Mouse (Mus musculus): ENCODE data around the gene Fads2. TPM values are rescaled to one million over a fixed set of nuclear protein-coding genes. Genes with fewer than 3 reads are reported as not detected.

The Fads2 gene
- polyA plus RNA-seq, 1 experiment from 2014 or later: 74.5 TPM

DNA sequence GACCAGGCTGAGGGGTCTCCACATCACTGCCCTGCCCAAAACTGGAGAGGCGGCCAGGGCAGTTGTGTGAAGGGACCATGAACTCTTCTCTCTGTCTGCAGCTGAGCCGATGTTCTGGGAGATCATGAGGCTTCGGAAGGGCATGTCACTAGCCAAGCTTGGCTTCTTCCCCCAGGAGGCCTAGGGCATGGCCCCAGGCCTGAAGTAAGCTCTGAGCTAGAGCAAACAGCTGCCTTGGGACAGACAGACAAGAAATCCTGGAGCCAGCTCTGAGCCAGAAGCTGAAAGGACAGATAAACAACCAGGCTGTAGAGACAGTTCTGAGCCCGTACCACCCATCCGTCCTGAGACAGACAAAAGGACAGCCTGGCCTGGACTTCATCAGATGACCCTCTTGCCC lies 67.2 kb downstream of the Fads2 start:
- Histone ChIP-seq H3K4me1 (replicated peaks; ENCODE audit: control insufficient read depth, insufficient read depth, low read length) (peaks cover 36% of the 10 kb centered on the region), H3K9ac (ENCODE audit: low read length) (0 out of 2 replicates have a peak overlapping the region, but pooled peaks have one; percentile 2), H3K9me3 (ENCODE audit: control insufficient read depth, low read length) (no peaks in the 10 kb centered on the region), H3K27me3 (ENCODE audit: control insufficient read depth, insufficient read depth, low read depth, low read length) (no peaks in the 10 kb centered on the region), H3K27ac (ENCODE audit: low read length) (no peak overlapping the region), H3K4me3 (ENCODE audit: low read length) (no peak overlapping the region), H3K36me3 (ENCODE audit: control insufficient read depth, insufficient read depth, low read length) (peaks cover 4% of the 10 kb centered on the region), H3K4me2 (ENCODE audit: low read depth, low read length) (no peak overlapping the region)
- WGBS: 84% methylated on average over 5 of the region's 5 CpGs
- ATAC-seq (ENCODE audit: low read depth): no peak

- Histone ChIP-seq H3K36me3 (ENCODE audit: control insufficient read depth, insufficient read depth, low read length) (peaks cover 4% of the 10 kb centered on the region), H3K9ac (ENCODE audit: low read length) (no peak overlapping the region), H3K4me3 (ENCODE audit: low read length) (no peak overlapping the region), H3K9me3 (ENCODE audit: control insufficient read depth, low read length) (no peaks in the 10 kb centered on the region), H3K4me1 (replicated peaks; ENCODE audit: control insufficient read depth, insufficient read depth, low read length) (peaks cover 30% of the 10 kb centered on the region), H3K27me3 (ENCODE audit: control insufficient read depth, insufficient read depth, low read depth, low read length) (no peaks in the 10 kb centered on the region), H3K27ac (ENCODE audit: low read length) (no peak overlapping the region), H3K4me2 (ENCODE audit: low read depth, low read length) (no peak overlapping the region)
- ATAC-seq (ENCODE audit: low read depth): 0 out of 2 replicates have a peak, but pooled peaks have one; percentile 29
- WGBS: 40% methylated on average over 8 of the region's 8 CpGs
Observed at GRCm38 (mm10) chr19:10033211-10033973, 68.2 kb downstream of the Fads2 start.

DNA sequence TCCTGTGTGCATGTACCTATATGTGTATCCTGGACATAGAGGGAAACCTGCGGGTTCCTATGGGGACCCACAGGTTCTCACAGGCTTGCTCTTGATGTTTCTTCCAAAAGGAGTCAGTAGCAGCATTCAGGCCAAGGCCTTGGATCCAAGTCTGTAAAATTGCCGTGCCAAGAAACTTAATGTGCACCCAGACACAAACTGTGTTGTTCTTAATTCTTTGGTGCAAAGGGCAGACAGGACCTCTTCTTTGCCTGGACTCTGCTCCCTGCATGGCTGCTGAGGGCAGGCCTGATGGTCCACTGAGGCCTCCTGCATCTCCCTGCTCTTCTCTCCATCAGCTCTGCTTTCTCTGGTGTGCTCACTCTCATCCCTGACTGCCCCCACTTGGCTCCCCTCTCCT lies 71.8 kb downstream of the Fads2 start:
- 88% methylated on average over 2 of the region's 2 CpGs for WGBS

DNA sequence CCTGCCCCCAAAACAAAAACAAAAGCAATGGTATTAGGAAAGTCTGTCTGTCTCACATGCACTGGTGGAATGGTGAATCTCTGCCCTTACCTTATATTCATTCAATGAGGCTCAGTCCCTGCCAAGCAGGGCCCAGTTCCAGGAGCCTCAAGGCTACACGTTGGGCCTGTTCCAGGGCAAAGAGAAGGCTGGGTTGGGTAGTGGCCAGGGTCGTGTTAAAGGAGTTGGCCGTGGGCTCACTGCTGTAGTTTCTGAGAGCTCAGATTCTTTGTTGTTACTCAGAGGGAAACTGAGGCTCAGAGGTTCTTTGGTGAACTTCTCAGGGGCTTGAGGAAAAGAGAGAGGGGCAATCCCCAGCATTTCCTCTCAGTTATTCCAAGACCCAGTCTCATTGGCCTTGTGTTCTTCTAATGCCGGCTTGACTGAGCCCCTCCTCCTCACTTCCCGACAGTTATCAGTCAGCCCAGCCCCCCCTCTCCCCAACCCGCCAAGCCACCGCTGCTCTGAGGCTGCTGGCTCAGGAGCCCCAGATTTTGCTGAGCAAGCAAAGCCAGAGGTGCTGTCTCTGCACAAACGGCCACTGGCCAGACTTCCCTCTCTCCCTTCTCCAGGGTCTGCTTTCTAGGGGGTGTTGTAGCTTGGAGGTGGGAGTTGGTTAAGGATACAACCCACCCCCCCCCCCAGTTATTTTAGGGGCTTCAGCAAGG lies 76.2 kb downstream of the Fads2 start:
- H3K36me3 ChIP-seq (ENCODE audit: control insufficient read depth, insufficient read depth, low read length): peaks cover 8% of the 10 kb centered on the region
- peak overlapping the region; percentile 51 for H3K9ac ChIP-seq (ENCODE audit: low read length)
- peak overlapping the region; percentile 29 for H3K4me2 ChIP-seq (ENCODE audit: low read depth, low read length)
- H3K27ac ChIP-seq (ENCODE audit: low read length): peak overlapping the region; percentile 95
- WGBS: 11% methylated on average over 8 of the region's 8 CpGs
- H3K27me3 ChIP-seq (ENCODE audit: control insufficient read depth, insufficient read depth, low read depth, low read length): no peaks in the 10 kb centered on the region
- no peak overlapping the region for H3K4me3 ChIP-seq (ENCODE audit: low read length)
- no peaks in the 10 kb centered on the region for H3K9me3 ChIP-seq (ENCODE audit: control insufficient read depth, low read length)
- peaks cover 49% of the 10 kb centered on the region for H3K4me1 ChIP-seq (replicated peaks; ENCODE audit: control insufficient read depth, insufficient read depth, low read length)
- peak; percentile 89 for ATAC-seq (ENCODE audit: low read depth)

More for the DNA sequence above, 71.8 kb downstream of the Fads2 start:
- H3K9me3 ChIP-seq (ENCODE audit: control insufficient read depth, low read length): no peaks in the 10 kb centered on the region
- H3K4me1 ChIP-seq (replicated peaks; ENCODE audit: control insufficient read depth, insufficient read depth, low read length): peaks cover 25% of the 10 kb centered on the region
- no peak overlapping the region for H3K4me3 ChIP-seq (ENCODE audit: low read length)
- no peak overlapping the region for H3K4me2 ChIP-seq (ENCODE audit: low read depth, low read length)
- no peaks in the 10 kb centered on the region for H3K27me3 ChIP-seq (ENCODE audit: control insufficient read depth, insufficient read depth, low read depth, low read length)
- no peak for ATAC-seq (ENCODE audit: low read depth)
- no peak overlapping the region for H3K9ac ChIP-seq (ENCODE audit: low read length)
- H3K36me3 ChIP-seq (ENCODE audit: control insufficient read depth, insufficient read depth, low read length): peaks cover 8% of the 10 kb centered on the region
- no peak overlapping the region for H3K27ac ChIP-seq (ENCODE audit: low read length)

GRCm38 (mm10) chr19:10023304-10023758 lies 78.2 kb downstream of the Fads2 start:
- H3K4me1 ChIP-seq (replicated peaks; ENCODE audit: control insufficient read depth, insufficient read depth, low read length): peaks cover 63% of the 10 kb centered on the region
- WGBS: 41% methylated on average over 9 of the region's 9 CpGs
- no peaks in the 10 kb centered on the region for H3K9me3 ChIP-seq (ENCODE audit: control insufficient read depth, low read length)
- H3K4me2 ChIP-seq (ENCODE audit: low read depth, low read length): no peak overlapping the region
- 0 out of 2 replicates have a peak, but pooled peaks cover 4% of the 10 kb centered on the region for H3K36me3 ChIP-seq (ENCODE audit: control insufficient read depth, insufficient read depth, low read length)
- no peaks in the 10 kb centered on the region for H3K27me3 ChIP-seq (ENCODE audit: control insufficient read depth, insufficient read depth, low read depth, low read length)
- peak overlapping the region; percentile 75 for H3K27ac ChIP-seq (ENCODE audit: low read length)
- peak overlapping the region; percentile 34; the same call in 1 of the 2 replicates for H3K9ac ChIP-seq (ENCODE audit: low read length)
- no peak overlapping the region for H3K4me3 ChIP-seq (ENCODE audit: low read length)
- ATAC-seq (ENCODE audit: low read depth): peak; percentile 12; the same call in 1 of the 2 replicates

- WGBS: 54% methylated on average over 5 of the region's 5 CpGs
- Histone ChIP-seq H3K9ac (ENCODE audit: low read length) (peak overlapping the region; percentile 34; the same call in 1 of the 2 replicates), H3K4me2 (ENCODE audit: low read depth, low read length) (no peak overlapping the region), H3K9me3 (ENCODE audit: control insufficient read depth, low read length) (no peaks in the 10 kb centered on the region), H3K27me3 (ENCODE audit: control insufficient read depth, insufficient read depth, low read depth, low read length) (no peaks in the 10 kb centered on the region), H3K36me3 (ENCODE audit: control insufficient read depth, insufficient read depth, low read length) (0 out of 2 replicates have a peak, but pooled peaks cover 1% of the 10 kb centered on the region), H3K27ac (ENCODE audit: low read length) (peak overlapping the region; percentile 75), H3K4me3 (ENCODE audit: low read length) (no peak overlapping the region), H3K4me1 (replicated peaks; ENCODE audit: control insufficient read depth, insufficient read depth, low read length) (peaks cover 65% of the 10 kb centered on the region)
- peak; percentile 11 for ATAC-seq (ENCODE audit: low read depth)
Observed at GRCm38 (mm10) chr19:10022414-10023303, 78.9 kb downstream of the Fads2 start.

GRCm38 (mm10) chr19:10021981-10022380 lies 79.6 kb downstream of the Fads2 start:
- Histone ChIP-seq H3K27me3 (ENCODE audit: control insufficient read depth, insufficient read depth, low read depth, low read length) (no peaks in the 10 kb centered on the region), H3K9ac (ENCODE audit: low read length) (no peak overlapping the region), H3K4me1 (replicated peaks; ENCODE audit: control insufficient read depth, insufficient read depth, low read length) (peaks cover 68% of the 10 kb centered on the region), H3K27ac (ENCODE audit: low read length) (peak overlapping the region; percentile 3; the same call in 1 of the 2 replicates), H3K36me3 (ENCODE audit: control insufficient read depth, insufficient read depth, low read length) (no peaks in the 10 kb centered on the region), H3K9me3 (ENCODE audit: control insufficient read depth, low read length) (no peaks in the 10 kb centered on the region), H3K4me2 (ENCODE audit: low read depth, low read length) (no peak overlapping the region), H3K4me3 (ENCODE audit: low read length) (no peak overlapping the region)
- WGBS: 85% methylated on average over 2 of the region's 2 CpGs
- no peak for ATAC-seq (ENCODE audit: low read depth)

DNA sequence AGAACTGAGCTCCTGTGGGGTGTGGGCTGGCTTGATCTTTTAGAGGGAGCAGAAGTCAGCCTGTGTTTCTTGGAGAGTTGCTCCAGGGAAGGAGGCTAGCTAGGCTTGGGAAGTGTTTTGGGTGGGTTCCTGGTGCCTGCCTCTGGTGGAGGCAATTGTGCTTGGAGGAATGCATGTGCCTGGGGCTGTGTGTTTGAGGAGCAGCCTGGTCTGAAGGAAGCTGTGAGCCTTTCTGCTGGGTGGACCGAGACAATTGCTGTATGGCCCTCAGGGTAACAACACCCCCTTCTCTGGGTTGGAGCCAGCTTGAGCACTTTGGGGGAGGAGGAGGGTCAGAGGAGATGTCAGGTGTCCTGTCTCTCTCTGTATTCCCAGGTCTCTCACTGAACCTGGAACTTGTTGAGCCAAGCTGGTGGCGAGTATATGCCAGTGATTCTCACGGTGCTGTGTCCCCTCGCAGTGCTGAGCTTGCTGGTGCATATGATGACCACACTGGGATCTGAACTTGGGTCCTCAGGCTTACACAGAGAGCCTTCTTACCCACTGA lies 82.3 kb downstream of the Fads2 start:
- H3K27me3 ChIP-seq (ENCODE audit: control insufficient read depth, insufficient read depth, low read depth, low read length): no peaks in the 10 kb centered on the region
- H3K27ac ChIP-seq (ENCODE audit: low read length): no peak overlapping the region
- no peak for ATAC-seq (ENCODE audit: low read depth)
- no peaks in the 10 kb centered on the region for H3K9me3 ChIP-seq (ENCODE audit: control insufficient read depth, low read length)
- no peaks in the 10 kb centered on the region for H3K36me3 ChIP-seq (ENCODE audit: control insufficient read depth, insufficient read depth, low read length)
- peak overlapping the region; percentile 85 for H3K9ac ChIP-seq (ENCODE audit: low read length)
- 67% methylated on average over 4 of the region's 4 CpGs for WGBS
- peak overlapping the region; percentile 89 for H3K4me2 ChIP-seq (ENCODE audit: low read depth, low read length)
- peaks cover 47% of the 10 kb centered on the region for H3K4me1 ChIP-seq (replicated peaks; ENCODE audit: control insufficient read depth, insufficient read depth, low read length)
- peak overlapping the region; percentile 57 for H3K4me3 ChIP-seq (ENCODE audit: low read length)

Measured in lung, embryonic 16.5 days (tissue).